Mouse (Mus musculus): Measurements from ENCODE around the gene Negr1.

GRCm38 (mm10) chr3:157119916-157120315, 558.3 kb downstream of the Negr1 start:
- TF ChIP-seq CTCF (conservative IDR thresholded peaks at IDR 0.05; ENCODE audit: low read length) (no peak), NANOG (IDR thresholded peaks at IDR 0.05; ENCODE audit: borderline replicate concordance, low read length) (no peak), POU5F1 (IDR thresholded peaks at IDR 0.05; ENCODE audit: borderline replicate concordance, low read length) (no peak)
